Mouse (Mus musculus) c-Kit-negative CD71-positive TER-119-positive erythroid progenitor cells, embryonic 14.5 days (primary cell): ENCODE data around the gene Gm14409.
"Not testable (repeated sequence)": the region's sequence is repeated elsewhere in the genome, so short reads cannot be mapped to it uniquely, and the experiment has no call there.

ENCODE experiments used
- DNase-seq: peaks from one replicate; pipeline ENCODE4 v3.0.0-alpha.2; 2013; ENCODE audit warnings: low read depth, low spot score

Gene Gm14409

GRCm38 (mm10) chr2:177266936-177267335 lies at the start of gene Gm14409:
Gene Gm14409 (minus strand): TSS chr2:177267036.
- not testable (repeated sequence) for DNase-seq

GRCm38 (mm10) chr2:177309627-177310026 lies 42.8 kb upstream of the Gm14409 start:
- not testable (repeated sequence) for DNase-seq

GRCm38 (mm10) chr2:177304980-177305379 lies 38.1 kb upstream of the Gm14409 start:
- DNase-seq, result not testable (repeated sequence)

GRCm38 (mm10) chr2:177283701-177284100 lies 16.9 kb upstream of the Gm14409 start:
- DNase-seq, result not testable (repeated sequence)

GRCm38 (mm10) chr2:177277754-177278153 lies 10.9 kb upstream of the Gm14409 start:
- not testable (repeated sequence) for DNase-seq

- DNase-seq, result not testable (repeated sequence)
Measured at GRCm38 (mm10) chr2:177272237-177272636, 5.4 kb upstream of the Gm14409 start.

- DNase-seq, result not testable (repeated sequence)
Measured at GRCm38 (mm10) chr2:177247449-177247848, 19.4 kb downstream of the Gm14409 start.

- not testable (repeated sequence) for DNase-seq
Measured at GRCm38 (mm10) chr2:177230461-177230860, 36.4 kb downstream of the Gm14409 start.
